Mouse (Mus musculus): ENCODE results near the gene Fam229a.

DNA sequence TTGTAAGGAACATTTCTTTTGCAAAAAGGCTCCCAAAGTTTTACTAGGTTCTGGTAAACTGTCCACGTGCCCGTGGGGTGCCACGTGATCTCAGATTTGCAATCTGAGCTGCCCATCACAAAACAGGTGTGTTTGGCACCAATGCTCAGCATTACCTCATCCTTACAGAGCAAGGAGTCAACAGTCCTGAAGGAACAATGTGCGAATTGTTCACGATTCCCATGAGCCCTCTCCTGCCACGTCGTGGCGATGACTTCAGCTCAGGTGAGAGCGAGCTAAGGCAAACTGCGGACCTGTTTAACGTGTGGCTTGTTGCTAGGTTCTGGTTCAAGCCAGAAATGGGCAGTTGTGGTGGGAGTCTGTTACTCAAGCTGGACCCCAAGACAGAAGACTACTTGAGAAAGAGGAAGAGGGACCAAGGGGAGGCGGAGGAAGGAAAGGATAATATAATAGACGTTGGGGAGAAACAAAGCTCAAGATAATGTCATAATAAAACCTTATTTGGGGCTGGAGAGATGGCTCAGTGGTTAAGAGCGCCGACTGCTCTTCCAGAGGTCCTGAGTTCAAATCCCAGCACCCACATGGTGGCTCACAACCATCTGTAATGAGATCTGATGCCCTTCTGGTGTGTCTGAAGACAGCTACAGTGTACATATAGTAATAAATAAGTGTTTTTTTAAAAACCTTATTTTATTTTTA lies 39.4 kb upstream of the Fam229a start:
- TF ChIP-seq POLR2A (IDR thresholded peaks at IDR 0.05; ENCODE audit: insufficient read depth, low read depth, low read length) (no peak), CTCF (IDR thresholded peaks at IDR 0.05) (no peak)

All from heart, adult 2 months (tissue).